Comparison of ENCODE assay signal across 12 mouse cellular contexts in genomic region chr16:97009116-97010055, GRCm38 (mm10).
DNase-seq lines count a peak whose midpoint lies in the region; ATAC-seq and TF ChIP-seq lines count a peak whose summit lies in the region.
"Had no signal": no experiment of that assay in that cellular context is flagged by ENCODE, and none has a peak within 500 bp of the region (broad histone marks: within the 10 kb centered on the region; RNA-seq: fewer than 3 reads in every experiment).

No protein-coding gene starts in this region.

- TF ChIP-seq EP300 in lung, postnatal 0 days (IDR thresholded peaks at IDR 0.05) = no peak

- H3K27me3 ChIP-seq in forebrain, postnatal 0 days (ENCODE audit: insufficient read depth, low read length) = no peaks in the 10 kb centered on the region
- no peaks in the 10 kb centered on the region for H3K27me3 ChIP-seq in midbrain, embryonic 15.5 days (replicated peaks)
- H3K27me3 ChIP-seq in lung, postnatal 0 days (replicated peaks; ENCODE audit: insufficient read depth, low read length) = no peaks in the 10 kb centered on the region
- H3K27me3 ChIP-seq: lung, embryonic 15.5 days; stomach, embryonic 15.5 days had no signal

- H3K4me1 ChIP-seq in forebrain, postnatal 0 days (ENCODE audit: insufficient read depth) = peaks cover 14% of the 10 kb centered on the region
- H3K4me1 ChIP-seq in midbrain, embryonic 15.5 days = peaks cover 38% of the 10 kb centered on the region
- H3K4me1 ChIP-seq in lung, postnatal 0 days (ENCODE audit: insufficient read depth, low read depth, low read length) = no peaks in the 10 kb centered on the region
- H3K4me1 ChIP-seq: lung, embryonic 15.5 days; stomach, embryonic 15.5 days had no signal

- no peaks in the 10 kb centered on the region for H3K36me3 ChIP-seq in forebrain, postnatal 0 days (ENCODE audit: insufficient read depth)
- no peaks in the 10 kb centered on the region for H3K36me3 ChIP-seq in midbrain, embryonic 15.5 days (replicated peaks)
- H3K36me3 ChIP-seq in lung, postnatal 0 days (ENCODE audit: insufficient read depth, low read length) = no peaks in the 10 kb centered on the region
- H3K36me3 ChIP-seq: lung, embryonic 15.5 days; stomach, embryonic 15.5 days had no signal

- no peak overlapping the region for H3K4me3 ChIP-seq in forebrain, postnatal 0 days (ENCODE audit: low read depth, low read length)
- no peak overlapping the region for H3K4me3 ChIP-seq in midbrain, embryonic 15.5 days
- H3K4me3 ChIP-seq in lung, postnatal 0 days (ENCODE audit: low read depth, low read length) = no peak overlapping the region
- H3K4me3 ChIP-seq: lung, embryonic 15.5 days; stomach, embryonic 15.5 days had no signal

- no peak for TF ChIP-seq CTCF in forebrain, postnatal 0 days (IDR thresholded peaks at IDR 0.05; ENCODE audit: low read depth)
- TF ChIP-seq CTCF in lung, postnatal 0 days (IDR thresholded peaks at IDR 0.05) = no peak

- H3K4me2 ChIP-seq in forebrain, postnatal 0 days (ENCODE audit: low read depth) = no peak overlapping the region
- no peak overlapping the region for H3K4me2 ChIP-seq in midbrain, embryonic 15.5 days
- H3K4me2 ChIP-seq in lung, postnatal 0 days (replicated peaks; ENCODE audit: low read depth, low read length) = no peak overlapping the region
- H3K4me2 ChIP-seq: lung, embryonic 15.5 days; stomach, embryonic 15.5 days had no signal

- ATAC-seq in forebrain, postnatal 0 days = peak; percentile 74
- ATAC-seq in midbrain, embryonic 15.5 days (replicated peaks) = peak; percentile 38; the same call in 1 of the 2 replicates
- ATAC-seq in lung, postnatal 0 days = no peak

- no peak overlapping the region for H3K27ac ChIP-seq in forebrain, postnatal 0 days (ENCODE audit: low read depth, low read length)
- peak overlapping the region; percentile 75 for H3K27ac ChIP-seq in midbrain, embryonic 15.5 days
- H3K27ac ChIP-seq in lung, postnatal 0 days (ENCODE audit: low read length) = no peak overlapping the region
- H3K27ac ChIP-seq: lung, embryonic 15.5 days; stomach, embryonic 15.5 days had no signal

- 9% methylated on average over 4 of the region's 4 CpGs for WGBS in forebrain, postnatal 0 days
- WGBS in midbrain, embryonic 15.5 days = 37% methylated on average over 4 of the region's 4 CpGs
- WGBS in lung, postnatal 0 days = 55% methylated on average over 4 of the region's 4 CpGs

- no peak overlapping the region for H3K9ac ChIP-seq in forebrain, postnatal 0 days
- no peak overlapping the region; the same call in 1 of the 2 replicates for H3K9ac ChIP-seq in midbrain, embryonic 15.5 days
- no peak overlapping the region for H3K9ac ChIP-seq in lung, postnatal 0 days (replicated peaks; ENCODE audit: low read depth)
- H3K9ac ChIP-seq: lung, embryonic 15.5 days; stomach, embryonic 15.5 days had no signal

- no peaks in the 10 kb centered on the region for H3K9me3 ChIP-seq in forebrain, postnatal 0 days (ENCODE audit: low read length)
- H3K9me3 ChIP-seq in midbrain, embryonic 15.5 days = no peaks in the 10 kb centered on the region
- H3K9me3 ChIP-seq in lung, postnatal 0 days (ENCODE audit: low read length) = no peaks in the 10 kb centered on the region
- H3K9me3 ChIP-seq: lung, embryonic 15.5 days; stomach, embryonic 15.5 days had no signal

- intact Hi-C loops in heart, postnatal 36 days (cut with DNase I) = no loop called here

- DNase-seq in heart, adult 11 months = peak; percentile 59
- no peak for DNase-seq in heart, adult 9 months (ENCODE audit: low spot score in 2 of 2)
- DNase-seq in forebrain, postnatal 0 days = no peak
- DNase-seq in layer of hippocampus, postnatal 10 days (ENCODE audit: low spot score in 2 of 2) = peak; percentile 39 to 46
- DNase-seq in lung, postnatal 0 days (ENCODE audit: low spot score) = no peak
- no peak for DNase-seq in heart, postnatal 36 days
- no peak for DNase-seq in thymus, postnatal 10 days (ENCODE audit: low spot score in 2 of 2)
- DNase-seq: heart, postnatal 10 days; kidney, postnatal 25 days had no signal

Comparison
In these comparisons a context has a peak if more than half of its experiments do, and no peak if none do; other contexts are left out.
1. DNase-seq: peak in heart, adult 11 months (single experiment) and layer of hippocampus, postnatal 10 days (2 of 2); none in heart, adult 9 months (0 of 2), forebrain, postnatal 0 days (single experiment), lung, postnatal 0 days (single experiment), heart, postnatal 36 days (0 of 2) and thymus, postnatal 10 days (0 of 2).